Mouse (Mus musculus): Measurements from ENCODE around the gene Notch2.
A peak's percentile ranks its signal among the peaks of the same experiment; 100 is the strongest.

The Notch2 gene

DNA sequence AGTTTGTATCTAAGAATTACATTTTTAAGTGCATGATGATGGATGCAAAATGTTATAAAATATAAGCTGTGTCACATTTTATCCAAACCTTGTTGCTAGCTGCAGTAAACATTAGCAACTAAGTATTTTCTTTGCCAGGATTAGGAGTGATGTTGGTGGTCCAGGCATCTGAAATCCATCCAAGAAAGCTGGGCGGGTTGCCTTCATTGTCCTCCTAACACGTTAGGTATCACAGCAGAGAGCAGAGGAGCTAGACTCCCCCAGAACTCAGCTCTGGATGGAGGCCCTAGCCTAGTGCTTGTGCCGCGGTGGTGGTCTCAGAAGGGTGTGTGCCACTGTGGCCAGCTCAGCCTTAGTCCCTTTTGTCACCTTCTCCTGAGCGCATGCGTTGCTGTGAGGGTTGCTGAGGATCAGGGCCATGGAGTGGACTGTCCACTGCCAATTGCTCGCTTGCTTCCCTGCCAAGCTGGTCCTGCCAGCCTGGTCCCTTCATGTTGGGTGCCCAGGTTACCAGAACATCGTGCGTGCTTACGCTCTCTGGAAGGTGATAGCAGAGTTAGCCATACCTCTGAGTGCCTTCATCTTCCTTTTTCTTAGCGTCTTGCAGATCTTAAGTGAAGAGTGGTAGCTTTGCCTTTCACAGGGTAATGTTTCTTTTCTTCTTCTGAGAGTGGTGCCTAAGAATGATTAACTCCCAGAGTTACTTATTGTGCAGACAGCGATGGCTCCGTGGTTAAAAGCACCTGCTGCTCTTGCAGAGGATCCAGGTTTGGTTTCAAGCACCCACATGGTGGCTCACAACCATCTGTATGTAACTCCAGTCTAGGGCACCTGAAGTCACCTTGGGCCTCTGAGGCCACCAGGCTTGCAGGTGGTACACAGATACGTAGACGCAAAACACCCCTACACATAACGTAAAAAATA is 39.4 kb downstream of the Notch2 start:
- no peak for DNase-seq (ENCODE audit: low spot score)

DNA sequence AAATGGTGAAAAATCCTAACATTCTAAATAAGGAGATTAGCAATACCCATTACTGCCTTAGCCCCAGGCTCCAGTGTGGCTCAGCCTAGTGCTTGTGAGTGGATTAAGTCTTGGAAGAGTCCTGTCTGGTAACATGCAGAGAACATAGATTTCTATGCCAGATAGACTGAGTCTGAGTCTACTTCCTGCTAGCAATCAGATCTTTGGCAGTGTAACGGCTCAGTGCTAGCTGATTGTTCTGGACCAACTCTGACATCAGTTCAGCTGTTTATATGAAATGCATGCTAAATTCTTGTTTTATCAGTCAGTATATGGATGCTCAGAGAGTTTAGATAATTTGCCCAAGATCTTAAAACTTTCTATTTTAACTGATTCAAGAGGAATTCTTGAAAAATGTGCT is 40.5 kb downstream of the Notch2 start:
- no peak for DNase-seq (ENCODE audit: low spot score)

DNA sequence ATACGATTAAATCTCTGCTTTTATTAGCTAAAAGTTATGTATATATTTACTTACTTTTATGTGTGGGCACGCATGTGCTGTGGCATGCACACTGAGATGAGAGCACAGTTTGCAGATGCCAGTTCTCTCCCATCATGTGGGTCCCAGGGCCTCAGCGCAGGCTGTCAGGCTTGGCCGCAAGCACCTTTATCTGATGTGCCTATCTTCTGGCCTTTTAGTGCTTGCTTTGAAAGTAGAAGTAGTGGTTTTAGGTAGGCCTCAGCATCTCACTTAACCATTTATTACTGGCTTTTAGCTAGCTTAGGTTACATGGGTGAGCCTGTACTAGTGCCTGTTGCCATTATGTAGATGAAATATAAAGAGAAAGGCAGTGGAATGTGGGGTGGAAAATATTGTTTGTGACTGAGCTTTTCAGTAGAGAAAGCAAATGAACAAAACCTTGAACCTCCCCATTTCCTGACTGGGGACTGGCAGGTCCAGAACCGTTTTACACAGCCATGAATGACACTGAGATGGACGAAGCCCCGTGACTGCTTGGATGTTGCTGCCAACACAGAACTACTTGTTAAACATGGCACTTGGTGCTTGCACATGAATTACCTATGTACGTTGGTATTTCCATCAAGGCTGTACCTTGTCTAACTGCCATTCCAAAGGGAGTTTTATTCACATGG is 41.1 kb downstream of the Notch2 start:
- DNase-seq (ENCODE audit: low spot score): no peak

DNA sequence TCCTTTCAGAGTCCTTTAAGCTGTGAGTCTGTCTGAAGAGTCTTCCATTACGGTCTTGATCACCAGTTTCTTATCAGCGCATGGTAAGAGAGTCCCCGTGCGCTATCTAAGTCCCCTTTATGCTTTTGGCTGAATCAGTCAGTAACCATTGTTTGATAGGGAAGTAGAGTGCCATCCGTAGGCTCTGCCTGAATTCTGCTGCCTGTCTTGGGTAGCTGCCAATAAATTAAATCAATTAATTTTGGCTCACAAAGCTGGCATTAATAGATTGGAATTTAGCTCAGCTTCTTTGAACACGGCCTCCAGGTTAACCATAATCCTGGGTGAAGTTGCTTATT is 41.6 kb downstream of the Notch2 start:
- no peak for DNase-seq (ENCODE audit: low spot score)

DNA sequence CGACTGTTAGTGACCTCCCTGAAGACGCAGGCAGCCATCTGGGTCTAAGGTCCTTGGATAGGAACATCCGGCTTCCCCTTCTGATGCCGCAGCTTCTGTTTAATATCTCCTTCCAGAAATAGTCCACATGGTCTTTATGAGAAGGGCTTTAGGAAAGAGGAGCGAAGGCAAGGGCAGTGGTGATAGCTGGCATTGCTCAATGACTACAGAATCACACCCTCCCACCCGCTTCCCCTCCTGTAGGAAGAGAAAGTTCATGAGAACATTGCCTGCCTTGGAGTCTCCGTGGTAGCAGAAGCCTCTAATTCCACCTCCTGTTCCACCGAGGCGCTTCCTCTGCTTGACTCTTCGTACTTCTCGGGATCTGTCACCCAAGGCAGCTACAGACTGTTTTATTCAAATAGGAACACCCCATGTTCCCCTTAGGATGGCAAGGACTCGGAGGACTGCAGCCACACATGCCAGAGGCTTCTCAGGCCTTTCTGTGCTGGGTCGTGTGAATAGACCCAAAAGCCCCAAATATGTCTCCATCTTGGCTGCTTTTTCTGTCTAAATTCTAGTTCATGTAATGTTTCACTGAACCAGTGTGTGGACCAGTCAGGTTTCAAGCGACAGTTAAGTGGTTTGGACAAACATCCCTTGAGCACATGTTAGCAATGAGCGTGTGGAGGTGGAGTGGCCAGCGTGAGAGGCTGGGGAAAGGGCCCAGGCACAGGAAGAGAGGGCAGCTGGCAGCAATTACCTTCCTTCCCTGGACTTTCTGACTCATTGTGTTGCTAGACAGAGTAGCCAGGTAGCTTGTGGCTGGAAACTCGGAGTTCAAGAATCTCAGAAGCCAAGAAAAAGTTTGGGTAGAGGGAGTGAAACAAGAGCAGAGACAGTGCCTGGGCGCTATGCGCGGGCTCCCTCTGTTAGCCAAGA is 42.7 kb downstream of the Notch2 start:
- DNase-seq (ENCODE audit: low spot score): no peak

DNA sequence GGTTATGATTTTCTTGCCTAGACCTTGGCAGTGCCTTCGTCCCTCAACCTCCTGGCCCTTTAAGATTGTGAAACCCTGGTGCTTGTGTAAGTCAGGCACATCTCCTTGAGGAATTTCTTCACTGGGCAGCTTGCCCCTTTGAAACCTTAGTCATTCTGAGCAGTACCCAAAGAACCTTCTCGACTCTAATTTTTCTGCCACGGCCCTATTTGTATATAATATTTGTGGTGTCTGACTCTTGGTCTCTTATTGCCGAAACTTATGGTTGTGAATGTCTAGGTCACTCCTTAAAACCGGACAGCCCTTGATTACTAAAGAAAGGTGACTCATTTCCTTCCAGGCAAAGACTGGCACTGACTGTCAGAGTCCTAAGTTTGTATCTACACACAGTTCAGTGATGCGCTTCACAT is 43.6 kb downstream of the Notch2 start:
- DNase-seq (ENCODE audit: low spot score): peak; percentile 69

DNA sequence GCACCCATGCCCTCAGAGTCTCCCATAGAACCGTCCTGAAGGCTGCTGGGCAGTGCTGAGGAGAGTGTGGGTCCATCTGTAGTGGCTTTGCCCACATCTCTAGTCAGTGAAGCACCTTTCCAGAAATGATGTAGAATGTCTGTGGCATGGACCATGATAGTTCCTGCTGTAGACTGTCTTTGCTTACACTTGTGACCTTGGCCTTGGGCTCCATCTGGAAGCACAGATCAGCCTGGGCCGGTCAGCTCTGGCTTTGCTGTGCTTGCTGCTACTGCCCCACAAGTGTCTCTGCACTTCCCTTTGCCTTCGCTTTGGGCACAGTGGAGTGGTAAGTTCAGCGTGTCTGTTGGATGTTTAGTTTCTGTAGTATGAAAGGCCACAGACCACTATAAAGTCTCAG is 45.7 kb downstream of the Notch2 start:
- DNase-seq (ENCODE audit: low spot score): peak; percentile 57

DNA sequence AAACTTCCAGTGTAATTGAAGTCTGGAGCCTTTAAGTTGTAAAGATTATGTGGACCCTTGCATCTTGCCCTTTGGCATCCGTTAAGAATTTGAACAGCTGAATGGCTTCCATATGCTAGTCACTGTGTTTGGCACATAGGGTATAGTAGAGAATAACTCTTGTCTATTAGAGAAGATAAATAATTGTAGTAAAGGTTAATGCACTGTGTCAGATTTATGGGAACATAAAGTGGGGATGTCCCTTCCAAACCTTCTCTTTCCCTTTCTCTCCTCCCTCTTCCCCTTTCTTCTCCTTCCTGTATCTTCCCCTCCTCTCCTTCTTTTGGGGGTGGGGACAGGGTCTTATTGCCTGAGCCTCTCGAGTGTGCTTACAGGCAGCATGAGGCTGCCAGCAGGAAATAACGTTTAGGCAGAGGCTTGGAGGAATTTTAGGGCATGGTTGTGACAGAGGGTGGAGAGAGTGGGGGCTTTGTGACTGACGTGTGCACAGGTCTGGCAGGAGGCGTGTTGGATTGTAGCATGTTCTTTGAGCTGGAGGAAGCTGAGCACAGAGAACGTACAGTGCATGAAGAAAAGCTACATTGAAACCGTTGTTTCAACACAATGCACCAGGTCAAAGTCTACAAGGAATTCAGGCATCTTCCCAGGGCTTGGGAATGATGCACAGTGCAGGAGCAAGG is 47.8 kb downstream of the Notch2 start:
- no peak for DNase-seq (ENCODE audit: low spot score)

DNA sequence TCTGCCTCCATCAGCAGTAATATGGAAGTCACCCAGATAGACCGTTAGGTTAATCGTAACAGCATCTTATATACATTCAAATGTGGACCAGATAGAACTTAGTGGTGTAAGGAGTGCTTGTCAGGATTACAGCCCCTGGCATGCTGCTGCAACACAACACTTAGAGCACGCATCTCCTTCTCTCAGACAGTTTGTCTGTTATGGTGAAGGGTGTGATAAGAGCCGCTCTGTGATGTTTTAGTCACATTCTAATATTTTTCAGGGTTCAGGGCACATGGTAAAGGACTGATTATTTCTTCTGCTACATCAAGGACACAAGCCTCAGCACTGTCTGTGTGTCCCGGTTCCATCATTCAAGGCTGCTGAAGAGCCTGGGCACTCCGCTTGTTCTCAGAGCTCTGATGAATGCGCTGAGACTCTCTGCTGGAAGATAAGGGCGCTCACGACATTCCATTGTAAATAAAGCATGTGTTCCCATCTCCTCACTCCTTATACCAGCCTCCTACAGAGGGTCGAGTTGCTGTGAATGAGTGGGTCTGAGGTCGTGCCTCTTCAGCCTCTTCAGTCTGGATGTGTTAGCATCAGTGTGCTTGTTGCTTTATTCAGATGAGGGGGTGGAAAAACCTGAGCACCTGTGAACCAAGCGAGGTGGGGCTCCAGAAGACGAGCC is 48.5 kb downstream of the Notch2 start:
- DNase-seq (ENCODE audit: low spot score): no peak

DNA sequence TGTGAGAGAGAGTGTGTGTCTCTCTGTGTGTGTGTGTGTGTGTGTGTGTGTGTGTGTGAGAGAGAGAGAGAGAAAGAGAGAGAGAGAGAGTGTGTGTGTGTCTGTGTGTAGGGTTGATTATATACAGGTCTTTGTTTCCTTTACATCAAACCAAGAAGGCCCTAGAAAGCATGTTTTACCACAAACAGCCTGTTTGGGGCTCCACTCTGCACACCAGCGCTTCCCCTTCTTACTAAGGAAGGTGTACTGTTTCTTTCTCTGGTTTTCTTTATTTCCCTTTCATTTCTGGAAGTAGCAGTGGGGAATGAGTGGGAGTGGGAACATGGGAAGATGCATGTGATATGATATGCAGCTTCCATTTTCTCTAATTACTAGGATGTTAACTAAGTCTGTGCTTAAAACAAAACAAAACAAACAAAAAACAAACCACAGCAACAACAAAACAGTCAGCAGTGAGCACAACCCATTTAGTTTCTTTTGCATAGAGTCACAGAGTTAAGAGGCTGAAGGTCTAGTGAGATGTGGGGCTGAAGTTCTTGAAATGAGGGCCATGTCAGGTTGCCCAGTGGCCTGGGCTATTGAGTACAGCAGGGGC is 49.4 kb downstream of the Notch2 start:
- no peak for DNase-seq (ENCODE audit: low spot score)

DNA sequence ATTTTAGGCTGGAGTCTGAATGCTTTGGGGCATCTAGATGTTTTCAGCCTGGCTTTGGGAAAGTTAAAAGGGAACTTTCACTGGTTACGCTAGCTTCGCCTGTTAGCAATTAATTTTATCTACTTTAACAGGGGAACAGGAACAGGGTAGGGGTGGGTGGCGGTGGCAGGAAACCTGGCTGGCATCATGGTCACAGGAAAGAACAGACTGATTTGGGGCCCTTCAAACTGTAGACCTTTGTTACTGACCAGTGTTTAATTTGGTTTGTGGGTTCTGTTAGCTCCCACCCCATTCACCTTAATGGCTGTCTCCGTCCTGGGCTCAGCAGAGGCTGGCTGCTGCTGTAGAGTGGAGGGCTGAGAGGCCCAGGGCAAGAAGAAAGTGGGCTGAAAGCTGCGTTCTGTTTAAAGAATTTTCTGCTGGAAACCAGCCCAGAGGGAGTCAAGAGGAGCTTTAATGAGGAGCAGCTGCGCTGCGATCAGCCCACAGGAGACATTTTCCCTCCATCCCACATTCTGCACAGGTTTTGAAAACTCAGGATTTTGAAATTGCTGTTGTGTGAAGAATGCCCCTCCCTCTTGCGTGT is 50.0 kb downstream of the Notch2 start:
- DNase-seq (ENCODE audit: low spot score): peak; percentile 47

DNA sequence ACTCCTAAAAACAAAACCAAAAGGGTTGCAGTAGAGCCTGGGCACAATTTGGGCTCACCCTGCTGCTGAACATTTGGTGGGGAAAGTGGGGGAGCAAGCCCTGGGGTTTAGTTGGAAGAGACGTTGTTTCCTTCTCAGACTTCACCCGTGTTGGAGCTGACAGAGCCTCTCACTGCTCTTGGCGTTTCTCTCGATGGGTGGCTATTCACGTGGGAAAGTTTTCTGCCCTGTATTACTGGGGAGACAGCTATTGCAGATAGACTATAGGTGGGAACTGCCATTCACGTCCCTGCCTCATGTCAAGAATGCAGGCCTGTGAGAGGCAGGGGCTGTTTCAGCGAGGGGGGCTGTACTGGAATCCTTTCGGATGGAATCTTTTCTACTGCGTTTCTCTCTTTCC is 50.5 kb downstream of the Notch2 start:
- no peak for DNase-seq (ENCODE audit: low spot score)

DNA sequence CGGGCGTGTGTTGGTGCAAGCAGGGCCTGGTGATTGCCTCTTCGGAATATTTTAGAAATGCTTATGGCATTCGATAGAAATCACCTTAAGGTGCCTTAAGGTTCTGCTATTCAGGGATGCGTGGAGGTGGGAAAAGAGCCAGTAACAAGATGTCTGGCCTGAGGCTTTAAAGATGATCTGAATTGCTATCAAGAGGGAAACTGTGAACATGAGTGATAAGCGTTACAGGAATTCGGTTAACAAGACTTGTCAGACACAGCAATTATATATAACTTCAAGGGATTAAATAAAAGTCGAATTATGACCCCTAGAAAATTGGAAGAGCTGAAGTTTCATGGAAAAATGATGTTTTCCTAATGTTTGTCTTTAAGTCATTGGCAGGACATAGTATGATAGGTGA is 51.7 kb downstream of the Notch2 start:
- no peak for DNase-seq (ENCODE audit: low spot score)

DNA sequence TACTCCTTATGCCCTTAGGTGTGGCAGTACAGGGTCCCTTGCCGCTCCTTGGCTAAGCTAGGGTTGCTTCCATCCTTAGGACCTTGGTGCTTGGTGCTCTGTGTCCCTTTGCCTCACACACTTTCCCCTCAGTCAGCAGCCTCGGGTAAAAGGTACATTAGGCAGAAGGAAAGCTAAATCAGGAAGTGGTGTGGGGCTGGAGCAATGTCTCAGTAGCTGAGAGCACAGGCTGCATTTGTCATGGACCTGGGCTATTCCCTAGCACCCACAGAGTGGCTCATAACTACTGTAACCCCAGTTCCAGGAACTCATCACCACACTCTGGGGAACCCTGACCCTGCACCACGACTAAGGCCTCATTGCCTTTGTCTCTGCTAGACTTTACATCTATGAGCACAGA is 53.1 kb downstream of the Notch2 start:
- no peak for DNase-seq (ENCODE audit: low spot score)

DNA sequence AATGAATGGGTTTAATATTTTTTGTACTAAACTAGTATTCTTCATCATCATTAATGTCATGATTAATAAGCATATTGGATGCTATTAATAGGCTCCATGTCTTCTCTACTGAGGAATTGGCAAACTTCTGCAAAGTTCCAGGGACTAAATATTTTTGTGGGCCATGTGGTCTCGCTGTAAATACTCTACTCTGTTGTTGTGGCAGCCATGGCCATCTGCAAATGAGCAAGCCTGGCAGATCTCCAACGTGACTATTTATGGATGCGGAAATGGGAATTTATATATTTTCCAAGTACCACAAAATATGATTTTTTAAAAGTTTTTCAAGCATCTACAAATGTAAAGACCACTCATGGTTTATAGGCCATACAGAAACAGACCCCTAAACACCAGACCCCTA is 54.1 kb downstream of the Notch2 start:
- DNase-seq (ENCODE audit: low spot score): no peak

DNA sequence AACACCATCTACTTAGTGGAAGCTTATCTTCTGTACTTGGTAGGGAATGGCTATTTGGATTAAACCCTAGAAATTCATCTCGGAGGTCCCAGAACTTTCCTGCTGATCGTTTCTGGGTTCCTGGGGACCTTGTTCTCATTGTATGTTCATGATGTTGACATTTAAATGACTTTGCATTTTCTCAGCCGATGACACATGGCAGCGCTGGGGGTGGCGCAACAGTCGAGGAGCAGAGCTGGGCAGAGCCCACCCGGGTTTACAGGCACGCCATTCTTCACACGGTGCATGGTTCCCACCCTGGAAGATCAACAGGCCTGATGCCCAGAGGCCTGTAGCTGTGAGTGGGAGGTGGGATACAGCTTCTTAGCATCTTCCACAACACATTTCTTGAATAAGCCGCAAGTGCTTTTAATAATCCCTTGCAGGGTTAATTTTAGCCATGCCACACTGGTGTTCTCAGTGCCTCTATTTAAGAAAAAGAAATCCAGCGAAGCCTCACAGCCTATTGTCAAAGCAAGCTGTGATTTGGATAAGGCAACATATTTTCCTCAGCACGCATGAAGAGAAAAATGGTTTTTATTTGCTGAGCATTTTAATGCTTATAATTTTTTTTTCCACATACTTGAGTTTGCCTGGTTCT is 54.6 kb downstream of the Notch2 start:
- DNase-seq (ENCODE audit: low spot score): no peak

DNA sequence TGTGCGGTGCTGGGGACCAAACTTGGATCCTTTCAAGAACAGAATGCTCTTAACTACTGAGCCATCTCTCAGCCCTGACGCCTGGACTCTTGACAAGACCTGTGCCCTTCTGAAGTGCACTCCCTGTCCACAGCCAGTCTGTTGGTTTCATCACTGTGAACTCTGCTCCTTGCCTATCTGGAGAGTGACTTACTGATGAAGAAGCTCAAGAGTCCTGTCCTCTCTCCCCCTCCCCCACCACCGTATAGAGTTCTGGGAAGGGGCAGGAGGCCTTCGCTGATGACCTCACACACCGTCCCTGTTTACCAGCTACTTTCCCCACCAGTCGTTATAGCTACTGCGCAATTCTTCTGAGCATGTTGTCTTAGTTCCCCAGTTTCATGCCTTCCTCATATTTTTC is 55.8 kb downstream of the Notch2 start:
- DNase-seq (ENCODE audit: low spot score): no peak

DNA sequence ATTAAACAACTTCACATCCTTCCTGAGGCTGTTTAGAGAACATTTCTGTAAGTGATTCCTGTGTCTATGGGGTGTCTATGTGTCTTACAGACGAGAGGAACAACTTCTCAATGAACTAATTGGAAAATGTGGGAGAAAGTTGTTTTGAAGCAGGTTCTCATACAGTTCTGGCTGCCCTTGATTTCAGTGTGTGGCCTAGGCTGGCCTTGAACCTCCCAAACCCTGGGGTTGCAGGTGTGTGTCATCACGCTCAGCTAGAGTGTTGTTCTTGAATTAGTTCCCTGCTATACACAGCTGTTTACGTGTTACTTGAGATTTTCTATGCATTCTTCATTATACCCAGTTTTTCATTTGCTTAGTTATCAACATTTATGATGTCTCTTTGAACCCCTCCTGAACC is 56.5 kb downstream of the Notch2 start:
- DNase-seq (ENCODE audit: low spot score): no peak

DNA sequence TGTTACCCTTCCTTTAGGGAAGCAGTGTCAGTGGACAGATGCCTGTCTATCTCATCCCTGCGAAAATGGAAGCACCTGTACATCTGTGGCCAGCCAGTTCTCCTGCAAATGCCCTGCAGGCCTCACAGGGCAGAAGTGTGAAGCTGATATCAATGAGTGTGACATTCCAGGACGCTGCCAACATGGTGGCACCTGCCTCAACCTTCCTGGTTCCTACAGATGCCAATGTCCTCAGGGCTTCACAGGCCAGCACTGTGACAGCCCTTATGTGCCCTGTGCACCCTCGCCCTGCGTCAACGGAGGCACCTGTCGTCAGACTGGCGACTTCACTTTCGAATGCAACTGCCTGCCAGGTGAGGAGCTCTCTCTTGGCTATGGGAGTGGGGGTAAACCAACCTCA is 59.2 kb downstream of the Notch2 start:
- no peak for DNase-seq (ENCODE audit: low spot score)

DNA sequence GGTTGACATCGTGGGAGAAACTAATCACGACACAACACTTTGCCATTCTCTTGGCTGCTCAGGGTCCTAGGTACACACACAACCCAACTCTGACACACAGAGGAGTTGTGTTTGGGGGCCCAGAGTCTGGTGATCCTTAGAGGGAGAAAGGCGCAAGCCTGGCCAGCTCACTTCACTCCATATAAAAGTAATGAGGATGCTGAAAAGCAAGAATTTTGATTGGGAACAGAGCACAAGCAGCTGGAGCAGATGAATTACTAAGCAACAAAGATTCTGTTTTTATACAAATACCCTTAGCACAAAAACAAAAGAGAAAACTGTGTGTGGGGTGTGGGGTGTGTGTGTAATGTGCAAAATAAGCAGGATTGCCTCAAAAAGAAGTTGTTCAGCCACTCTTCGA is 60.2 kb downstream of the Notch2 start:
- no peak for DNase-seq (ENCODE audit: low spot score)

Measured in ovary, adult 18-20 months (tissue).